Comparison of ENCODE assay signal across 18 mouse cellular contexts in genomic region chr3:144421404-144422180, GRCm38 (mm10).
DNase-seq lines count a peak whose midpoint lies in the region; ATAC-seq lines count a peak whose summit lies in the region.
"Had no signal": no experiment of that assay in that cellular context is flagged by ENCODE, and none has a peak within 500 bp of the region (broad histone marks: within the 10 kb centered on the region; RNA-seq: fewer than 3 reads in every experiment).

No protein-coding gene starts in this region.

- no peak for DNase-seq in midbrain, embryonic 10.5 days (ENCODE audit: low spot score)
- no peak for DNase-seq in layer of hippocampus, adult 9-10 months (ENCODE audit: low spot score)
- DNase-seq: adrenal gland, postnatal 25 days; gastrocnemius, postnatal 10 days; heart, adult 18-20 months; heart, postnatal 4 days; lung, postnatal 10 days; thymus, postnatal 25 days had no signal

- H3K9ac ChIP-seq in midbrain, embryonic 13.5 days (replicated peaks), result no peak overlapping the region
- no peak overlapping the region for H3K9ac ChIP-seq in forebrain, embryonic 12.5 days
- H3K9ac ChIP-seq in hindbrain, embryonic 13.5 days, result no peak overlapping the region
- no peak overlapping the region for H3K9ac ChIP-seq in neural tube, embryonic 15.5 days (replicated peaks)
- H3K9ac ChIP-seq: kidney, embryonic 15.5 days; limb, embryonic 13.5 days; liver, embryonic 15.5 days had no signal

- no peak overlapping the region for H3K4me2 ChIP-seq in midbrain, embryonic 13.5 days (replicated peaks)
- no peak overlapping the region for H3K4me2 ChIP-seq in forebrain, embryonic 12.5 days
- no peak overlapping the region for H3K4me2 ChIP-seq in hindbrain, embryonic 13.5 days
- H3K4me2 ChIP-seq in neural tube, embryonic 15.5 days, result no peak overlapping the region
- H3K4me2 ChIP-seq: kidney, embryonic 15.5 days; limb, embryonic 13.5 days; liver, embryonic 15.5 days had no signal

- peak; percentile 68 for ATAC-seq in midbrain, embryonic 13.5 days
- ATAC-seq in forebrain, embryonic 12.5 days (ENCODE audit: low FRiP score), result peak; percentile 57; the same call in 1 of the 2 replicates
- ATAC-seq in hindbrain, embryonic 13.5 days (ENCODE audit: low FRiP score), result peak; percentile 25
- ATAC-seq in neural tube, embryonic 15.5 days (ENCODE audit: low FRiP score), result 0 out of 2 replicates have a peak, but pooled peaks have one; percentile 26
- ATAC-seq in activated CD4-positive, CD25-positive, alpha-beta regulatory T cell, adult 4 months, result no peak
- ATAC-seq: intestine, embryonic 16.5 days had no signal

- no peaks in the 10 kb centered on the region for H3K36me3 ChIP-seq in midbrain, embryonic 13.5 days
- H3K36me3 ChIP-seq in midbrain, embryonic 10.5 days, result peaks cover 2% of the 10 kb centered on the region; the same call in 1 of the 2 replicates
- peaks cover 5% of the 10 kb centered on the region for H3K36me3 ChIP-seq in forebrain, embryonic 12.5 days (replicated peaks)
- no peaks in the 10 kb centered on the region for H3K36me3 ChIP-seq in hindbrain, embryonic 13.5 days
- no peaks in the 10 kb centered on the region for H3K36me3 ChIP-seq in neural tube, embryonic 15.5 days
- H3K36me3 ChIP-seq: kidney, embryonic 15.5 days; liver, embryonic 15.5 days had no signal

- peaks cover 13% of the 10 kb centered on the region for H3K4me1 ChIP-seq in midbrain, embryonic 13.5 days (replicated peaks)
- peaks cover 10% of the 10 kb centered on the region for H3K4me1 ChIP-seq in midbrain, embryonic 10.5 days
- peaks cover 14% of the 10 kb centered on the region for H3K4me1 ChIP-seq in forebrain, embryonic 12.5 days
- peaks cover 22% of the 10 kb centered on the region for H3K4me1 ChIP-seq in hindbrain, embryonic 13.5 days (replicated peaks)
- H3K4me1 ChIP-seq in neural tube, embryonic 15.5 days, result peaks cover 17% of the 10 kb centered on the region
- H3K4me1 ChIP-seq: liver, embryonic 15.5 days; megakaryocyte, embryonic 14.5 days had no signal

- 0 out of 2 replicates have a peak, but pooled peaks cover 5% of the 10 kb centered on the region for H3K27me3 ChIP-seq in midbrain, embryonic 13.5 days
- H3K27me3 ChIP-seq in midbrain, embryonic 10.5 days (ENCODE audit: low read depth, poor library complexity, severe bottlenecking), result no peaks in the 10 kb centered on the region
- no peaks in the 10 kb centered on the region for H3K27me3 ChIP-seq in forebrain, embryonic 12.5 days
- H3K27me3 ChIP-seq in hindbrain, embryonic 13.5 days, result no peaks in the 10 kb centered on the region
- no peaks in the 10 kb centered on the region for H3K27me3 ChIP-seq in neural tube, embryonic 15.5 days (replicated peaks)
- H3K27me3 ChIP-seq: kidney, embryonic 15.5 days; limb, embryonic 13.5 days; liver, embryonic 15.5 days had no signal

- no peaks in the 10 kb centered on the region for H3K9me3 ChIP-seq in midbrain, embryonic 13.5 days
- H3K9me3 ChIP-seq in midbrain, embryonic 10.5 days (replicated peaks), result no peaks in the 10 kb centered on the region
- H3K9me3 ChIP-seq in forebrain, embryonic 12.5 days, result no peaks in the 10 kb centered on the region
- no peaks in the 10 kb centered on the region for H3K9me3 ChIP-seq in hindbrain, embryonic 13.5 days
- H3K9me3 ChIP-seq in neural tube, embryonic 15.5 days (replicated peaks), result no peaks in the 10 kb centered on the region
- H3K9me3 ChIP-seq: kidney, embryonic 15.5 days; limb, embryonic 13.5 days; liver, embryonic 15.5 days; megakaryocyte, embryonic 14.5 days had no signal

- 38% methylated on average over 7 of the region's 7 CpGs for WGBS in midbrain, embryonic 13.5 days
- 53% methylated on average over 7 of the region's 7 CpGs for WGBS in midbrain, embryonic 10.5 days
- WGBS in forebrain, embryonic 12.5 days, result 42% methylated on average over 7 of the region's 7 CpGs
- 39% methylated on average over 7 of the region's 7 CpGs for WGBS in hindbrain, embryonic 13.5 days
- 38% methylated on average over 7 of the region's 7 CpGs for WGBS in neural tube, embryonic 15.5 days

- no peak overlapping the region for H3K27ac ChIP-seq in midbrain, embryonic 13.5 days
- no peak overlapping the region for H3K27ac ChIP-seq in midbrain, embryonic 10.5 days (replicated peaks)
- peak overlapping the region; percentile 42; the same call in 1 of the 2 replicates for H3K27ac ChIP-seq in forebrain, embryonic 12.5 days
- no peak overlapping the region for H3K27ac ChIP-seq in hindbrain, embryonic 13.5 days
- H3K27ac ChIP-seq in neural tube, embryonic 15.5 days (replicated peaks), result no peak overlapping the region
- H3K27ac ChIP-seq: kidney, embryonic 15.5 days; limb, embryonic 13.5 days; liver, embryonic 15.5 days had no signal

- H3K4me3 ChIP-seq in midbrain, embryonic 13.5 days (replicated peaks), result no peak overlapping the region
- H3K4me3 ChIP-seq in midbrain, embryonic 10.5 days, result no peak overlapping the region
- no peak overlapping the region for H3K4me3 ChIP-seq in forebrain, embryonic 12.5 days (replicated peaks)
- no peak overlapping the region for H3K4me3 ChIP-seq in hindbrain, embryonic 13.5 days
- no peak overlapping the region for H3K4me3 ChIP-seq in neural tube, embryonic 15.5 days (replicated peaks)
- H3K4me3 ChIP-seq: kidney, embryonic 15.5 days; limb, embryonic 13.5 days; liver, embryonic 15.5 days; megakaryocyte, embryonic 14.5 days had no signal
